Mouse (Mus musculus) kidney, postnatal 0 days (tissue): ENCODE measurements around the gene Gm5447. TPM values are rescaled to one million over a fixed set of nuclear protein-coding genes. Genes with fewer than 3 reads are reported as not detected.

Experiments used
- ATAC-seq: fragments of 200-750 bp; cut with Nextera tagmentation; replicated peaks from 2 replicates; pipeline ENCODE4 v1.8.0; 2017; ENCODE audit warnings: low read depth, moderate number of reproducible peaks, moderate TSS enrichment, moderate library complexity; ENCODE audit not compliant: low FRiP score
- DNase-seq: peaks from one replicate; pipeline ENCODE4 v3.0.0-alpha.2; 2016; ENCODE audit warnings: low spot score
- H3K27ac ChIP-seq: fragments of 300-500 bp; sonication (generic); 2 replicates; pipeline ENCODE4 v1.5.1; 2014; ENCODE audit warnings: mild to moderate bottlenecking
- H3K27me3 ChIP-seq: fragments of 300-500 bp; sonication (generic); 2 replicates; pipeline ENCODE4 v1.6.1; 2014; ENCODE audit warnings: low read length, mixed read lengths; ENCODE audit not compliant: insufficient read depth
- H3K36me3 ChIP-seq: fragments of 300-500 bp; sonication (generic); 2 replicates; pipeline ENCODE4 v1.6.1; 2014; ENCODE audit warnings: low read length, mixed read lengths; ENCODE audit not compliant: insufficient read depth
- H3K4me1 ChIP-seq: fragments of 300-500 bp; sonication (generic); replicated peaks from 2 replicates; pipeline ENCODE4 v1.6.1; 2014; ENCODE audit warnings: antibody characterized with exemption, low read length, mixed read lengths; ENCODE audit not compliant: insufficient read depth
- H3K4me2 ChIP-seq: fragments of 300-500 bp; sonication (generic); 2 replicates; pipeline ENCODE4 v1.6.1; 2014; ENCODE audit warnings: mild to moderate bottlenecking, low read length, moderate library complexity, mixed read lengths
- H3K4me3 ChIP-seq: fragments of 300-500 bp; sonication (generic); replicated peaks from 2 replicates; pipeline ENCODE4 v1.5.1; 2014; ENCODE audit warnings: low read depth, low read length
- H3K9ac ChIP-seq: fragments of 300-500 bp; sonication (generic); 2 replicates; pipeline ENCODE4 v1.6.1; 2014; ENCODE audit warnings: low read depth, low read length
- H3K9me3 ChIP-seq: fragments of 300-500 bp; sonication (generic); replicated peaks from 2 replicates; pipeline ENCODE4 v1.6.1; 2016; ENCODE audit warnings: low read length, inconsistent platforms, mixed read lengths
- CTCF ChIP-seq: IDR thresholded peaks from 2 replicates; pipeline ENCODE4 v1.5.1; 2016; ENCODE audit warnings: antibody characterized with exemption, low read depth, mild to moderate bottlenecking, moderate library complexity
- WGBS: fragments of 180-500 bp; shearing (Covaris S2); extraction: QIAGEN DNeasy Blood & Tissue Kit; methylation state at CpG from one replicate; pipeline ENCODE4 v1.1.7; 2014; 5-methylcytosine and 5-hydroxymethylcytosine counted together
- polyA plus RNA-seq: library from polyadenylated mRNA; unstranded; fragments of >200 nt; fragmentation: Nextera tagmentation; extraction: Ambion mirVana; gene quantifications from 2 replicates; pipeline ENCODE4 v1.2.1, GENCODE M21; 2015

The Gm5447 gene
- polyA plus RNA-seq: 0.11 TPM in 1 of 2 replicates, not detected in the other

DNA sequence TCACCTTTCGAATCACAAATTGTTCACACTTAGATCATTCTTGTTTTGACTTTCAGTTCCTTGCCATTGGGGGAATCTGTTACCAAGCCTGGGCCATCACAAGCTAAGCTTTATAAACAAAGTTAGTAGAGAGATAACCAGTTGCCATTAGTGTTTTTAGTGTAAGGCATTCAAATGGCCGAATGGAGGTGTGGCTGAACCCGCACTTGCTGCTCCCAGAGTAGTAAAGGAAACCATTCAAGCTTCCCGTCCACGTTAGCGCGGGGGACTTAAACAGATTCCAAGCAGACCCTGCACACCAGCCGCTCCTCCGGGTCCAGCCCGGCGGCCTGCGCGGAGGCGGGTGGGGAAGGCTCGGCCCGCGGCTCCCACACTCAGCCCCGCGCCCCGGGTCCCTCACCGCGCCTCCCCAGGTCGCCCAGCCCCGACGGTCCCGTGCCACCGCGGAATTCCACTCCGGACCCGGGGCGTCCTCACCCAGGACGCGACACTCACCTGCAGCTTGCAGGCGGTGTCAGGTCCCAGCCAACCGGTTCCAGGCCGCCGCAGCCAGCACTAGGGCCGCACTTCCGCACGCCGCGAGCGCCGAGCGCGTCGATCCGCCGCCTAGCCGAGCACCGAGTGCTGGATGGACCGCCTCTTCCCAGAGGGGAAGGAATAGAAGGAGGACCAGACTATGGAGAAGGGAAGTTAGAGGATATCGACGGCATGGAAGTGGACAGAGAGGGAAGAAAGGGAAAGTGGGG lies at the start of gene Gm5447, which contains the start of gene Exoc2:
Gene Gm5447 (plus strand): TSS at position 704 of the 746 bp plus-strand sequence.
Gene Exoc2 (minus strand): TSS at position 593 of the 746 bp plus-strand sequence.
- Histone ChIP-seq H3K9ac (peak within 1 kb of the TSS; percentile 92), H3K27me3 (0 out of 2 replicates have a peak, but pooled peaks cover 3% of the 10 kb centered on the region), H3K4me3 (peak within 1 kb of the TSS; percentile 98), H3K36me3 (no peaks in the 10 kb centered on the region), H3K9me3 (no peaks in the 10 kb centered on the region), H3K4me1 (no peaks in the 10 kb centered on the region), H3K4me2 (peak within 1 kb of the TSS; percentile 64), H3K27ac (peak within 1 kb of the TSS; percentile 95)
- under 1% methylated on average over 44 of the region's 54 CpGs for WGBS
- TF ChIP-seq CTCF: no peak
- ATAC-seq (peak; percentile 98), DNase-seq (peak; percentile 93)

DNA sequence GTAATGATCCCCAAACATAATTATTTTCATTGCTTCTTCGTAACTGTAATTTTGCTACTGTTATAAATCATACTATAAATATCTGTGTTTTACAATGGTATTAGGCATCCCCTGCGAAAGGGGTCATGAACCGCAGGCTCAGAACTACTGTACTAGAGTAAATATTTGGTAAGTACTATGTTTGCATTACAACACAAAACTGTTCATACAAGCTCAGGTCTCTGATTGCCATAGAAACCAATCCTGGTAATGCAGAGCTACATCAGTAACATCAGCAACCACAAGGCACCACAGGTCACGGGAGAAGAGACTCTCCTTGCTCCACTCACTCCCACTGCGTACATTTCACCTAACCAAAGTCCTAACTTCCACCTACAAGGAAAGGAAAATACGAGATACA lies 49.7 kb upstream of the Gm5447 start:
- no peak overlapping the region for H3K4me3 ChIP-seq
- H3K27ac ChIP-seq: no peak overlapping the region
- TF ChIP-seq CTCF: no peak
- no peaks in the 10 kb centered on the region for H3K4me1 ChIP-seq
- H3K27me3 ChIP-seq: no peaks in the 10 kb centered on the region
- 86% methylated on average over 6 of the region's 6 CpGs for WGBS
- H3K9me3 ChIP-seq: no peaks in the 10 kb centered on the region
- no peak overlapping the region for H3K9ac ChIP-seq
- DNase-seq: no peak
- 0 out of 2 replicates have a peak, but pooled peaks cover 3% of the 10 kb centered on the region for H3K36me3 ChIP-seq
- ATAC-seq: no peak
- no peak overlapping the region for H3K4me2 ChIP-seq

DNA sequence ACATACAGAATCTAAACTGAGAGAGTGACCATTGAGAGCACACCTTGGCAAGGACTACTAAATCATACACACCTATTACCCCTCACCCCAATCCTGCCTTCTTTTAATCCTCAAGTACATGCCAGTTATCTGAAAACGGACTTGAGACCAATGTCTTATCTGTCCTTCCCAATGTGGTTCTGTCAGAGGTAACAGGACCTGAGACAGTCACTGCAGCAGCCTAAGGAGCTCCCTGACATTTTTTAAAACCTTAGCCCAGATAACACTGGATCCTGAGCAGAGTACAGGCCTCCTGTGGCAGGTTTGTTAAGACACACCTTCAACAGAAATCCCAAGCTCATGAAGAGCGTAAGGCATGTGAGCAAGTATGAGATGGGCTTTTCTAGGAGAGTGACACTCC lies 44.9 kb upstream of the Gm5447 start:
- ATAC-seq (no peak), DNase-seq (no peak)
- no peak overlapping the region for H3K4me2 ChIP-seq
- no peak for TF ChIP-seq CTCF
- 91% methylated on average over 2 of the region's 2 CpGs for WGBS
- no peaks in the 10 kb centered on the region for H3K27me3 ChIP-seq
- H3K27ac ChIP-seq: no peak overlapping the region
- H3K4me3 ChIP-seq: no peak overlapping the region
- no peaks in the 10 kb centered on the region for H3K4me1 ChIP-seq
- H3K9me3 ChIP-seq: no peaks in the 10 kb centered on the region
- no peak overlapping the region for H3K9ac ChIP-seq
- H3K36me3 ChIP-seq: 0 out of 2 replicates have a peak, but pooled peaks cover 3% of the 10 kb centered on the region

DNA sequence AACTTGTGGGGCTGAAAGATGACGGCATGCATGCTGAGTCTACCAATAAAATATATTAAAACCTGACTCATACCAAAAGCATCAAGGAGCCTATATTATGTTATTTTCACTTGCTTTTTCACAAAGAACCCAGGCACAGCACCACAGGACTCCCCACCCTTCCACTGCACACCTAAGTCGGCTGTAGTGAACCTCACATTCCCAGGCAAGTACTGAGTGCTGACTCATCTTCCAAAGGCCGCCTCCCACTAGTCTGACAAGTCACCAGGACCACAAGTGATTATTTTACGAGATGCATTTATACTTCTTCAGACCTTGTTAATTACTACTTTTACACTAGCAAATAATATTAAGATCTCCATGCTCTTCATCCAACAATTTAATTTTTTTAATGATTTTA lies 42.4 kb upstream of the Gm5447 start:
- no peaks in the 10 kb centered on the region for H3K4me1 ChIP-seq
- DNase-seq (no peak), ATAC-seq (no peak)
- no peaks in the 10 kb centered on the region for H3K36me3 ChIP-seq
- 75% methylated on average over 4 of the region's 4 CpGs for WGBS
- H3K9ac ChIP-seq: no peak overlapping the region
- no peaks in the 10 kb centered on the region for H3K27me3 ChIP-seq
- TF ChIP-seq CTCF: no peak
- no peaks in the 10 kb centered on the region for H3K9me3 ChIP-seq
- no peak overlapping the region for H3K27ac ChIP-seq
- no peak overlapping the region for H3K4me2 ChIP-seq
- H3K4me3 ChIP-seq: no peak overlapping the region

DNA sequence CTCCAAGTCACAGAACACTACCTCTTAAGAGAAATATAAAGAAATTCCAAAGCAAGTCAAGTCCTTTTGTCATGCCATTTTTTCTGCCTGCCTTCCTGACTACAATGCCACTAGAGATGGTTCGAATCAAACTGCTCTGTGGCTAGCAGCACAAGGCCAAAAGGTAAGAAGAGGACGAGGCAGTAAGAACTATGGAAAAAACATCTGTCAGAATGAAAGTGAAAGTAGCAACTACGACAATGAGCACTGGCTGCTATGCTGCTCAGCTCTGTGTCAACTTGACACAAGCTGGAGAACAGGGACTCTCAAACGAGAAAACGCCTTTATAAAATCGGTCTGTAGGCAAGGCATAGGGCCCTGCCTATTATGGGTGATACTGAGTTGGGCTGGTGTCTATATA lies 41.0 kb upstream of the Gm5447 start:
- H3K4me3 ChIP-seq: no peak overlapping the region
- ATAC-seq: no peak
- H3K27me3 ChIP-seq: no peaks in the 10 kb centered on the region
- H3K9me3 ChIP-seq: no peaks in the 10 kb centered on the region
- H3K4me2 ChIP-seq: no peak overlapping the region
- no peaks in the 10 kb centered on the region for H3K36me3 ChIP-seq
- 81% methylated on average over 6 of the region's 6 CpGs for WGBS
- no peak for TF ChIP-seq CTCF
- H3K9ac ChIP-seq: no peak overlapping the region
- H3K27ac ChIP-seq: no peak overlapping the region
- H3K4me1 ChIP-seq: no peaks in the 10 kb centered on the region
- no peak for DNase-seq

DNA sequence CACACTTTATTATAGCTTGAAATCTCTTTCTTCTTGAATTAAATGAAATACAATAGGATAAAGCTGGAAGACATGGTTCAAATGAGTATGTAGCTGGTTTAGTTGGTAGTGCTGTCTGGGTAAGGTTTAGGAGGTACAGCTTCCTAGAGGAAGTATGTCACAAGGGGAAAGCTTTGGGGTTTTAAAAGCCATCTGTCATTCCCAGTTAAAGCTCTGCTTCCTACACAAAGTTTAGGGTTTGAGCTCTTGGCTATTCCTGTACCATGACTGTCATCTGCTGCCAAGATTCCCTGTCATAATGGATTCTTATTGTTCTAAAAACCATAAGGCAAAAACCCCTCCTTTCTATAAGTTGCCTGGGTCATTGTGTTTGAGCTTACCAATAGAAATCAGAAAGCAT lies 28.2 kb upstream of the Gm5447 start:
- Histone ChIP-seq H3K36me3 (no peaks in the 10 kb centered on the region), H3K4me2 (no peak overlapping the region), H3K4me3 (no peak overlapping the region), H3K9ac (no peak overlapping the region), H3K4me1 (no peaks in the 10 kb centered on the region), H3K27ac (no peak overlapping the region), H3K9me3 (no peaks in the 10 kb centered on the region), H3K27me3 (no peaks in the 10 kb centered on the region)
- DNase-seq: no peak
- no peak for ATAC-seq
- TF ChIP-seq CTCF: no peak
